Mouse (Mus musculus) liver, adult 2 months (tissue): ENCODE data around the gene Scoc.

Source experiments
- CTCF ChIP-seq: fragments of 200-500 bp; IDR thresholded peaks from 2 replicates; pipeline ENCODE4 v1.5.1; 2011; ENCODE audit warnings: low read depth, low read length, control low read depth
- POLR2A ChIP-seq: fragments of 200-500 bp; IDR thresholded peaks from 2 replicates; pipeline ENCODE4 v1.6.1; 2011; ENCODE audit warnings: low read length, control low read depth; ENCODE audit not compliant: insufficient read depth; ENCODE audit errors: extremely low read depth

- no peak for TF ChIP-seq CTCF
- TF ChIP-seq POLR2A: no peak
Observed at GRCm38 (mm10) chr8:83381016-83381415, 77.2 kb downstream of the Scoc start.
